Mouse (Mus musculus): Measurements from ENCODE around the gene Edil3.

DNA sequence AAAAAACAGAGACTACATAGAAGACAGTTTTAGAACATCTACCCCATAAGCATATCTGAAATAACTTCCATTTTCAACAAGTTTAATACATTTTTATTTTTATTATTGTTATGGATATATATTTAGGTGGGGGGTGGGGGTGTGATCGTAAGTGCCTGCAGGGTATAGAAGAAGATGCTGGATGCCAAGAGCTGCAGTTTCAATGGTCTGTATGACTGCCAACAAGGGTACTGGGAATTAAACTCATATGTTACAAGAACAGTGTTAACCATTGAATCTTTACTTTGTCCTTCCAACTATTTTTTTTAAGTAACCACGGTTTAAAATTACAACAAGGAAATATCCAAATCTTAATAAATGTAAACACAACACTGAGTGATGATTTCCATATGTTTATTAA lies 214.4 kb downstream of the Edil3 start:
- TF ChIP-seq CTCF (IDR thresholded peaks at IDR 0.05; ENCODE audit: control insufficient read depth, insufficient read depth, low read length), result no peak
- TF ChIP-seq POLR2A (IDR thresholded peaks at IDR 0.05; ENCODE audit: borderline replicate concordance, control insufficient read depth, low read depth, low read length), result no peak
